Mouse (Mus musculus) MEL (cell line): ENCODE data around the gene Serpinb6d. TPM values are rescaled to one million over a fixed set of nuclear protein-coding genes. Genes with fewer than 3 reads are reported as not detected.

Source experiments
- DNase-seq: peaks from one replicate; pipeline ENCODE4 v3.0.0; 2011; ENCODE audit warnings: low read depth, low spot score
- H3K27ac ChIP-seq: 2 replicates; pipeline ENCODE4 v1.5.1; 2012; ENCODE audit warnings: low read depth, mild to moderate bottlenecking, control low read depth, low read length, moderate library complexity; ENCODE audit not compliant: control insufficient read depth
- H3K27me3 ChIP-seq, 2 experiments: fragments of 150-350 bp in 1 of 2; sonication (generic) in 1 of 2; 2 replicates each; pipeline ENCODE4 v1.6.1; 2012; ENCODE audit warnings: low read length in 2 of 2, mild to moderate bottlenecking in 2 of 2, improper control_type of control experiment in 1 of 2, moderate library complexity in 1 of 2; ENCODE audit not compliant: insufficient read depth in 2 of 2, control insufficient read depth in 1 of 2
- H3K36me3 ChIP-seq, 2 experiments: 2 replicates each; pipeline ENCODE4 v1.6.1; 2012 to 2014; ENCODE audit warnings: low read length in 2 of 2, improper control_type of control experiment in 1 of 2, inconsistent platforms in 1 of 2, mild to moderate bottlenecking in 1 of 2; ENCODE audit not compliant: insufficient read depth in 2 of 2, control insufficient read depth in 1 of 2
- H3K4me1 ChIP-seq, 2 experiments: fragments of 150-350 bp in 1 of 2; sonication (generic) in 1 of 2; 2 replicates each; pipeline ENCODE4 v1.6.1; 2012; ENCODE audit warnings: low read length in 2 of 2, improper control_type of control experiment in 1 of 2, mild to moderate bottlenecking in 1 of 2; ENCODE audit not compliant: insufficient read depth in 2 of 2, control insufficient read depth in 1 of 2
- H3K4me3 ChIP-seq, 2 experiments: fragments of 150-350 bp in 1 of 2; sonication (generic) in 1 of 2; 2 replicates each; pipeline ENCODE4 v1.5.1; 2012; ENCODE audit warnings: low read depth in 2 of 2, low read length in 2 of 2, mild to moderate bottlenecking in 2 of 2, moderate library complexity in 2 of 2, control low read depth in 1 of 2, improper control_type of control experiment in 1 of 2; ENCODE audit not compliant: control insufficient read depth in 1 of 2, insufficient read depth in 1 of 2
- H3K79me2 ChIP-seq: 2 replicates; pipeline ENCODE4 v1.6.1; 2012; ENCODE audit warnings: mild to moderate bottlenecking, low read length, moderate library complexity; ENCODE audit not compliant: control insufficient read depth, poor library complexity, insufficient read depth
- H3K9ac ChIP-seq: 2 replicates; pipeline ENCODE4 v1.6.1; 2012; ENCODE audit warnings: low read depth, mild to moderate bottlenecking, control low read depth, low read length, moderate library complexity; ENCODE audit not compliant: control insufficient read depth, poor library complexity, severe bottlenecking
- H3K9me3 ChIP-seq: fragments of 150-350 bp; sonication (generic); replicated peaks from 2 replicates; pipeline ENCODE4 v1.6.1; 2012; ENCODE audit warnings: mild to moderate bottlenecking, low read length, improper control_type of control experiment, moderate library complexity; ENCODE audit not compliant: insufficient read depth
- CTCF ChIP-seq, 3 experiments: IDR thresholded peaks in 2 of 3; conservative IDR thresholded peaks in 1 of 3; 2 replicates each; pipeline ENCODE4 v1.5.1; 2011 to 2012; ENCODE audit warnings: low read length in 3 of 3, low read depth in 2 of 3, mild to moderate bottlenecking in 2 of 3, improper control_type of control experiment in 1 of 3, inconsistent platforms in 1 of 3, mixed read lengths in 1 of 3, moderate library complexity in 1 of 3; ENCODE audit not compliant: control insufficient read depth in 1 of 3, insufficient read depth in 1 of 3, poor library complexity in 1 of 3, severe bottlenecking in 1 of 3
- E2F4 ChIP-seq: IDR thresholded peaks from 2 replicates; pipeline ENCODE4 v1.6.1; 2011; ENCODE audit warnings: low read depth, low read length, improper control_type of control experiment, borderline replicate concordance
- ELF1 ChIP-seq: IDR thresholded peaks from 2 replicates; pipeline ENCODE4 v1.6.1; 2014; ENCODE audit warnings: low read depth, mild to moderate bottlenecking, inconsistent platforms, low read length, improper control_type of control experiment, moderate library complexity
- HCFC1 ChIP-seq: IDR thresholded peaks from 2 replicates; pipeline ENCODE4 v1.6.1; 2012; ENCODE audit warnings: low read depth, mild to moderate bottlenecking, inconsistent platforms, low read length, improper control_type of control experiment, moderate library complexity
- MAZ ChIP-seq: IDR thresholded peaks from 2 replicates; pipeline ENCODE4 v1.6.1; 2012; ENCODE audit warnings: low read depth, mild to moderate bottlenecking, inconsistent platforms, low read length, improper control_type of control experiment
- MXI1 ChIP-seq: IDR thresholded peaks from 2 replicates; pipeline ENCODE4 v1.6.1; 2011; ENCODE audit warnings: mild to moderate bottlenecking, low read depth, low read length, improper control_type of control experiment
- MYC ChIP-seq: IDR thresholded peaks from 2 replicates; pipeline ENCODE4 v1.6.1; 2011; ENCODE audit warnings: low read depth, mild to moderate bottlenecking, low read length, improper control_type of control experiment, moderate library complexity
- NRF1 ChIP-seq: IDR thresholded peaks from 2 replicates; pipeline ENCODE4 v1.6.1; 2014; ENCODE audit warnings: low read depth, mild to moderate bottlenecking, inconsistent platforms, low read length, improper control_type of control experiment, moderate library complexity; ENCODE audit not compliant: poor library complexity, insufficient read depth, severe bottlenecking
- POLR2AphosphoS2 ChIP-seq: IDR thresholded peaks from 2 replicates; pipeline ENCODE4 v1.6.1; 2011; ENCODE audit warnings: low read length, improper control_type of control experiment
- POLR2AphosphoS5 ChIP-seq: IDR thresholded peaks from 2 replicates; pipeline ENCODE4 v1.6.1; 2012; ENCODE audit warnings: low read depth, borderline replicate concordance, mild to moderate bottlenecking, inconsistent platforms, low read length, moderate library complexity, mixed read lengths
- TAL1 ChIP-seq: IDR thresholded peaks from 2 replicates; pipeline ENCODE4 v1.6.1; 2012; ENCODE audit warnings: mild to moderate bottlenecking, inconsistent platforms, low read length, moderate library complexity, mixed read lengths
- TCF12 ChIP-seq: IDR thresholded peaks from 2 replicates; pipeline ENCODE4 v1.6.1; 2014; ENCODE audit warnings: low read depth, mild to moderate bottlenecking, inconsistent platforms, low read length, improper control_type of control experiment, moderate library complexity
- UBTF ChIP-seq: IDR thresholded peaks from 2 replicates; pipeline ENCODE4 v1.6.1; 2012; ENCODE audit warnings: low read depth, mild to moderate bottlenecking, inconsistent platforms, low read length, improper control_type of control experiment, moderate library complexity, borderline replicate concordance; ENCODE audit not compliant: insufficient read depth
- USF1 ChIP-seq: IDR thresholded peaks from 2 replicates; pipeline ENCODE4 v1.6.1; 2014; ENCODE audit warnings: low read depth, mild to moderate bottlenecking, inconsistent platforms, low read length, improper control_type of control experiment, moderate library complexity
- ZKSCAN1 ChIP-seq: IDR thresholded peaks from 2 replicates; pipeline ENCODE4 v1.6.1; 2012; ENCODE audit warnings: low read depth, mild to moderate bottlenecking, inconsistent platforms, low read length, improper control_type of control experiment, moderate library complexity
- polyA plus RNA-seq, 2 experiments: library from polyadenylated mRNA; stranded (reverse) in 1 of 2; unstranded in 1 of 2; fragments of >175 nt in 1 of 2; fragments of >200 nt in 1 of 2; gene quantifications; 2 replicates each; pipeline versions ENCODE4 v1.2.1 to v1.2.4; 2012; ENCODE audit warnings: low replicate concordance in 2 of 2, low read depth in 1 of 2; ENCODE audit not compliant: insufficient read length in 2 of 2, insufficient read depth in 1 of 2, missing spikeins in 1 of 2
- total RNA-seq: library from RNA; depleted of rRNA; stranded (reverse); fragments of 300-350 nt; gene quantifications from 2 replicates; pipeline ENCODE4 v1.2.3, GENCODE M21; 2012; rRNA removed

The Serpinb6d gene
- total RNA-seq (not detected in 2 replicates), polyA plus RNA-seq (not detected)

DNA sequence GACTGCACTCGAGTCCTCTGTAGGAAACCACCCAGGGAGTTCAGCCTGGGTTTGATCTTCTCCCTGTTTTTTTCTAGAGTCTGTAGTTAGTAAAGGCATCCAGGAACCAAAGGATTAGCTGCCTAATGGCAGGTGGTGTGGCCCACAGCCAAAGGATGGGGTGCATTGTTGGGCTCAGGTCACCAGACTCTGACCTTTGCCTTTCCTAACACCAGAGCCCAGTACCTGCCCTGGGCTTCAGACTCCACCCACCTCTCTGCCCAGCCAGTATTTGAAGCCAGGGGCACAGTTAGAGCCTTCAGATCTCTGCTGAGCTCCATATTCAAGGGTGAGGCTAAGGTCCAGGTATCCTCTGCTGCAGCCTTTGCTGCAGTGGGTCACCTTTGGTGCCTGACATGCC lies at the start of gene Serpinb6d:
Gene Serpinb6d (plus strand): TSS at position 301 of the 400 bp plus-strand sequence.
- no peaks in the 10 kb centered on the region for H3K4me1 ChIP-seq
- H3K36me3 ChIP-seq: no peaks in the 10 kb centered on the region
- DNase-seq: no peak
- no peak within 1 kb of the TSS for H3K4me3 ChIP-seq
- H3K9me3 ChIP-seq: no peaks in the 10 kb centered on the region
- no peaks in the 10 kb centered on the region for H3K79me2 ChIP-seq
- no peaks in the 10 kb centered on the region for H3K27me3 ChIP-seq
- no peak within 1 kb of the TSS for H3K27ac ChIP-seq
- no peak within 1 kb of the TSS for H3K9ac ChIP-seq
- TF ChIP-seq POLR2AphosphoS2 (no peak), ZKSCAN1 (no peak), UBTF (no peak), USF1 (no peak), TAL1 (no peak), NRF1 (no peak), ELF1 (no peak), POLR2AphosphoS5 (no peak), MYC (no peak)
- TF ChIP-seq, all 39 proteins: peak for 0

DNA sequence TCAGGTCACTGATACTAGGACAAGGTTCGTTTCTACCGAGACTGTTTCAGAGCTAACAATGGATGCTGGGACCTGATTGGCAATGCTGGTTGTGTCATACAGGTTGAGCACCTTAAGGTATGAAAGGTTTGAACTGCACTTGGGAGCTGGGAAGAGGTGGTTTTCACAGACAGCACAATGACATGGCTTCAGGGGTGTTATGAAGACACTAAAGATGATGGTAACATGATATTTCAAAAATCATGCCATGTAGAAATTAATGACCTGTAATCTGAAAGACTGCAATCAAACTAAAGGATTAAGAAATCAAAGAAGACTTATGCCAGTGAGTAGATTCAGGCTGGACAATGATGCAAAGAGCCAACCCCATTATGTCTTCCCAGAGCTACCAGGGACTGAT lies 38.3 kb upstream of the Serpinb6d start:
- Histone ChIP-seq H3K4me1 (no peaks in the 10 kb centered on the region), H3K9ac (no peak overlapping the region), H3K4me3 (no peak overlapping the region), H3K9me3 (no peaks in the 10 kb centered on the region), H3K27me3 (no peaks in the 10 kb centered on the region), H3K36me3 (no peaks in the 10 kb centered on the region), H3K27ac (no peak overlapping the region), H3K79me2 (no peaks in the 10 kb centered on the region)
- TF ChIP-seq HCFC1: no peak
- no peak for TF ChIP-seq MYC
- TF ChIP-seq MXI1: no peak
- no peak for TF ChIP-seq CTCF (IDR thresholded peaks at IDR 0.05 in 2 of 3, conservative IDR thresholded peaks at IDR 0.05 in 1 of 3; ENCODE audit: control insufficient read depth in 1 of 3, insufficient read depth in 1 of 3, low read depth in 2 of 3, low read length in 3 of 3, poor library complexity in 1 of 3, severe bottlenecking in 1 of 3)
- TF ChIP-seq UBTF: no peak
- TF ChIP-seq MAZ: no peak
- TF ChIP-seq E2F4: no peak
- no peak for DNase-seq

DNA sequence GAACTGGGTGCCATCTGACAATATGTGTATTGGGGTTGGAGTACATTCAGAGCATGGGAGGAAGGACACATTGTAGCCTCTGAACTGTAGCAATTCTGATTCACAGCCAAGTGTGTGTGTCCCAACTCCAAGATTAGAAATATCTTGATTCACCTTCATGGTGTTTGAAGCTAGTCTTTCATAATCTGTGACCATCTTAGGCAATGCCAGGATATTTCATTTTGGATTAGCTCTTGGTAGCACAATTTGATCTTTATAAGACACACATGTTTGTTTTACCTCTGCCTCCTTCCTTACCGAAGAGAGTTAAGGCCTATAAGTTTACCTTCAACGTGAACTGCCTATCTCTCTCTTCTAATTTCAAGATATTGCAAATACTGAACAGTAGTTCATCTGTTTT lies 18.7 kb upstream of the Serpinb6d start:
- Histone ChIP-seq H3K9ac (no peak overlapping the region), H3K4me3 (no peak overlapping the region), H3K79me2 (no peaks in the 10 kb centered on the region), H3K27me3 (no peaks in the 10 kb centered on the region), H3K4me1 (no peaks in the 10 kb centered on the region), H3K27ac (no peak overlapping the region), H3K36me3 (no peaks in the 10 kb centered on the region), H3K9me3 (no peaks in the 10 kb centered on the region)
- DNase-seq: no peak
- TF ChIP-seq TCF12 (no peak), MYC (no peak), NRF1 (no peak)
